Mouse (Mus musculus) cerebellum, adult 2 months (tissue): ENCODE data around the gene Slit1. TPM values are rescaled to one million over a fixed set of nuclear protein-coding genes. Genes with fewer than 3 reads are reported as not detected.

ENCODE experiments used
- DNase-seq, 2 experiments: peaks; one replicate each; pipeline ENCODE4 v3.0.0; 2021
- H3K27ac ChIP-seq: fragments of 200-500 bp; 2 replicates; pipeline ENCODE4 v1.5.1; 2012; ENCODE audit warnings: low read length, control low read depth, inconsistent platforms; ENCODE audit not compliant: insufficient read depth
- H3K27me3 ChIP-seq: fragments of 200-500 bp; 2 replicates; pipeline ENCODE4 v1.6.1; 2012; ENCODE audit warnings: inconsistent platforms, mild to moderate bottlenecking, low read length, moderate library complexity; ENCODE audit not compliant: control insufficient read depth, insufficient read depth
- H3K4me1 ChIP-seq: fragments of 200-500 bp; 2 replicates; pipeline ENCODE4 v1.6.1; 2011; ENCODE audit warnings: low read length; ENCODE audit not compliant: control insufficient read depth, insufficient read depth
- H3K4me3 ChIP-seq: fragments of 200-500 bp; replicated peaks from 2 replicates; pipeline ENCODE3; 2011; ENCODE audit warnings: mild to moderate bottlenecking, low read depth, low read length, control low read depth; ENCODE audit not compliant: insufficient read depth
- CTCF ChIP-seq: fragments of 200-500 bp; IDR thresholded peaks from 2 replicates; pipeline ENCODE4 v1.5.1; 2011; ENCODE audit warnings: low read depth, mild to moderate bottlenecking, control low read depth, low read length, moderate library complexity, borderline replicate concordance; ENCODE audit not compliant: insufficient read depth
- POLR2A ChIP-seq: fragments of 200-500 bp; IDR thresholded peaks from 2 replicates; pipeline ENCODE4 v1.6.1; 2011; ENCODE audit warnings: low read length, control low read depth, borderline replicate concordance; ENCODE audit not compliant: insufficient read depth
- WGBS: fragments of 180-500 bp; shearing (Covaris S2); methylation state at CpG from one replicate; pipeline ENCODE4 v1.1.7; 2018; 5-methylcytosine and 5-hydroxymethylcytosine counted together
- polyA plus RNA-seq: library from polyadenylated mRNA; depleted of rRNA; stranded (reverse); fragments of >200 nt; gene quantifications from 2 replicates; pipeline ENCODE4 v1.2.3, GENCODE M21; 2012

The Slit1 gene
- polyA plus RNA-seq, 1 experiment, result 4.9 TPM

GRCm38 (mm10) chr19:41613325-41614087 lies 130.0 kb downstream of the Slit1 start:
- H3K4me1 ChIP-seq, result peaks cover 12% of the 10 kb centered on the region
- 64% methylated on average over 16 of the region's 16 CpGs for WGBS
- H3K27me3 ChIP-seq, result no peaks in the 10 kb centered on the region; the same call in 1 of the 2 replicates
- no peak overlapping the region for H3K27ac ChIP-seq
- no peak for DNase-seq
- TF ChIP-seq POLR2A, result no peak
- TF ChIP-seq CTCF, result no peak
- H3K4me3 ChIP-seq, result no peak overlapping the region

GRCm38 (mm10) chr19:41611683-41612082 lies 131.8 kb downstream of the Slit1 start:
- Histone ChIP-seq H3K4me3 (no peak overlapping the region), H3K4me1 (peaks cover 10% of the 10 kb centered on the region), H3K27ac (no peak overlapping the region), H3K27me3 (no peaks in the 10 kb centered on the region; the same call in 1 of the 2 replicates)
- 33% methylated on average over 6 of the region's 6 CpGs for WGBS
- peak in 1 of 2 experiments; percentile 36 for DNase-seq
- no peak for TF ChIP-seq POLR2A
- TF ChIP-seq CTCF, result no peak

- H3K4me3 ChIP-seq, result no peak overlapping the region
- WGBS, result 67% methylated on average over 10 of the region's 10 CpGs
- peaks cover 4% of the 10 kb centered on the region for H3K4me1 ChIP-seq
- H3K27me3 ChIP-seq, result no peaks in the 10 kb centered on the region
- no peak overlapping the region for H3K27ac ChIP-seq
- no peak for TF ChIP-seq POLR2A
- DNase-seq, result no peak
Observed at GRCm38 (mm10) chr19:41606208-41606987, 137.1 kb downstream of the Slit1 start.

DNA sequence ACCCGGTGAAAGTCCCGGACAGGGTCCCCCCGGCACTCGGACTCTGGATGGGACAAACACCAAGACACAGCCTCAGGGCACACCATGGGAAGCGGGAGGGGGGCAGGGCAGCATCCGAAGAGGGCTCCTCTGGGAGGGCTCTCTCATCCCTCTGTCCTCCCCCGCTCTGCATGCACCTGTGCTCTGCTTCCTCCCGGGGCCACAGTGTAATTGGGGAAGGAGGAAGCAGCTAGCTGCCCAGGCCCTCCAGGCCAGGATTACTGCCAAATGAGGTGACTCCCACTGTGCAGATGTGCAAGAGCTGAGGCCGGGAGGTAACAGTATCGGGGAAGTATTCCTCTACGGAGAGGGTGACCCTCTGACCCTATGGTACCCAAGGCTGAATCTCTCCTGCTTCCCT lies 142.8 kb downstream of the Slit1 start:
- no peaks in the 10 kb centered on the region for H3K4me1 ChIP-seq
- TF ChIP-seq POLR2A, result no peak
- TF ChIP-seq CTCF, result no peak
- H3K27ac ChIP-seq, result no peak overlapping the region
- no peak overlapping the region for H3K4me3 ChIP-seq
- 19% methylated on average over 11 of the region's 11 CpGs for WGBS
- no peaks in the 10 kb centered on the region for H3K27me3 ChIP-seq
- peak in 1 of 2 experiments; percentile 10 for DNase-seq

- Histone ChIP-seq H3K4me3 (no peak overlapping the region), H3K27ac (no peak overlapping the region), H3K4me1 (no peaks in the 10 kb centered on the region), H3K27me3 (no peaks in the 10 kb centered on the region)
- no peak for DNase-seq
- WGBS, result 75% methylated on average over 6 of the region's 6 CpGs
- TF ChIP-seq POLR2A (no peak), CTCF (no peak)
Observed at GRCm38 (mm10) chr19:41597170-41597894, 146.1 kb downstream of the Slit1 start.

GRCm38 (mm10) chr19:41591808-41592207 lies 151.7 kb downstream of the Slit1 start:
- TF ChIP-seq CTCF (no peak), POLR2A (no peak)
- Histone ChIP-seq H3K27ac (no peak overlapping the region), H3K4me1 (no peaks in the 10 kb centered on the region), H3K27me3 (no peaks in the 10 kb centered on the region), H3K4me3 (no peak overlapping the region)
- DNase-seq, result no peak
- WGBS, result 51% methylated on average over 12 of the region's 12 CpGs

DNA sequence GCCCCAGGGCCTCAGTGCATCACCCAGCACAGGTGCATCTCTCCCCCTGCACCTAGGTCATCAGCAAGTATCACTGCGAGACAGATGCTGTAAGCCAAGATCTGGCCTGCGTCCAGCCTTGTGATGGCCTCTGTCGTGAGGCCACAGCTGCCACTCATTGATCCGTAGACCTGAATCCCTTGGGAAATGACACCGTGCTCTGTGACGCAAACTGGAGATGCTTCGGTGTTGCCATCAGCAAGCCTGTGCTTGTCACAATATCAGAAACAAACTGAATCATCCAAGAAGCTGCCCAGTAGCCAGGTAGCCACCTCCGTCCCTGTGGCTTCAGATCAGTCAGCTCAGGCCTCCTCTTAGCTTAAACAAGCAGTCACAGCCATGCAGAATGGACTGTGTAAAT lies 153.8 kb downstream of the Slit1 start:
- TF ChIP-seq CTCF, result no peak
- 66% methylated on average over 8 of the region's 8 CpGs for WGBS
- Histone ChIP-seq H3K4me1 (no peaks in the 10 kb centered on the region), H3K27ac (no peak overlapping the region), H3K27me3 (no peaks in the 10 kb centered on the region), H3K4me3 (no peak overlapping the region)
- DNase-seq, result no peak

DNA sequence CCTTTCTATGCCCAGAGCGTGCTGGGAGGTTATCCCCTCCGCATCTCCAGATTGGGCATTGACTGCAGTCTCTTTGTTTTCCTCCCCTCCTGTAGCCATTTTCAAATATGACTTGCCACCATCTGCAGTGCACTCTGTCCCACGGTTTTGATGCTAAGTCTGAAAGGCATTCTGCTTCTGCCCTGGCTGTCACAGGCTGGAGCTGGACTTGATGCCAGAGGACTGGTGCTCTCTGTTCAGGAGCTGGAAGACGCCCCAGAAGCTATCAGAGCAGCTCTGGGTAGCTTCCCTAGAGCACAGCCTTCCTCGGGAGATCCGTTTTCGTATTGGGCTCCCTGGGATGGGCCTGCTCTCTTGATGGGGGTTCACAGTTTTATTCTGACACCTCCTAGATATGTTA lies 154.4 kb downstream of the Slit1 start:
- WGBS, result 25% methylated on average over 7 of the region's 7 CpGs
- no peak for DNase-seq
- no peak for TF ChIP-seq CTCF
- TF ChIP-seq POLR2A, result no peak
- Histone ChIP-seq H3K4me3 (no peak overlapping the region), H3K4me1 (no peaks in the 10 kb centered on the region), H3K27ac (no peak overlapping the region), H3K27me3 (no peaks in the 10 kb centered on the region)
